Mouse (Mus musculus) retina, postnatal 7 days (tissue): ENCODE data around the gene Farsb.
A peak's percentile ranks its signal among the peaks of the same experiment; 100 is the strongest.

ENCODE experiments used
- DNase-seq: peaks from one replicate; pipeline ENCODE4 v3.0.0-alpha.2; 2012; ENCODE audit warnings: low read depth, low spot score

Gene Farsb

DNA sequence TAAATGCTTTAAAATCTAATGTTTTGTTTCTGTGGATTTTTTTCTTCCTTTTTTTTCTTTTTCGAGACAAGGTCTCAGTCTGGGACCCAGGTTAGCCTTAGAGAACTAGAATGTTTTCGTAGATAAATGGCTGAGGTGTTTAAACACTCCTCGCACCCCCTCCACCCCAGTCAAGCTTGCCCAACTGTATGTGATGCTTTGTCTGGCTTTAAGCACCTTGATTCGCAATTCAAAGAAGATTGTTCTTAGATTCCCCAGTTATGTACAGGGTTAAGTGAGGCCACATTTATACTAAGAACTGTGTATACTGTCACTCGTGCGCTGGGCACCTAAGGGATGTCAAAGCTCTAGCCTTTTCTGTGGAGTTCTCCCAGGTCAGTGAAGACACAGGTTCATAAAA lies 68.4 kb downstream of the Farsb start:
- no peak for DNase-seq

DNA sequence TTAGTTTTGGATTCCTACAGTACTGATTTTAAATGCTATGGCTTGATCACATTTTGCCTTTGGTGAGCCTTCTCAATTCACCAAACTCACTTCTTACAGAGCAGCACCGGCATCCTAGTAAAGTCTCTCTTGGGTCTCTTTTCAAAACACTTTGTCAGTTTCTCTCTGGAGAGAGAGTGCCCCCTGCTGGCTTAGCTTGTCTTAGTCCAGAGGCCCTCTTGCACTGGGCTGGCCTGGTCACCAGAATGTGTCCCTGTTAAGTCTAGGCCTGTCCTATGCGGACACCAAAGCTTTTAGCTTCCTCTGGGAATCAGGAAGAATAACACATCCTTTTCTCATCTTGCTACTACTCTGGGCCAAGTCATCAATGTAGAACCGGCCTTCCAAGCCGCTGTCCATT lies 69.1 kb downstream of the Farsb start:
- DNase-seq, result peak; percentile 58

DNA sequence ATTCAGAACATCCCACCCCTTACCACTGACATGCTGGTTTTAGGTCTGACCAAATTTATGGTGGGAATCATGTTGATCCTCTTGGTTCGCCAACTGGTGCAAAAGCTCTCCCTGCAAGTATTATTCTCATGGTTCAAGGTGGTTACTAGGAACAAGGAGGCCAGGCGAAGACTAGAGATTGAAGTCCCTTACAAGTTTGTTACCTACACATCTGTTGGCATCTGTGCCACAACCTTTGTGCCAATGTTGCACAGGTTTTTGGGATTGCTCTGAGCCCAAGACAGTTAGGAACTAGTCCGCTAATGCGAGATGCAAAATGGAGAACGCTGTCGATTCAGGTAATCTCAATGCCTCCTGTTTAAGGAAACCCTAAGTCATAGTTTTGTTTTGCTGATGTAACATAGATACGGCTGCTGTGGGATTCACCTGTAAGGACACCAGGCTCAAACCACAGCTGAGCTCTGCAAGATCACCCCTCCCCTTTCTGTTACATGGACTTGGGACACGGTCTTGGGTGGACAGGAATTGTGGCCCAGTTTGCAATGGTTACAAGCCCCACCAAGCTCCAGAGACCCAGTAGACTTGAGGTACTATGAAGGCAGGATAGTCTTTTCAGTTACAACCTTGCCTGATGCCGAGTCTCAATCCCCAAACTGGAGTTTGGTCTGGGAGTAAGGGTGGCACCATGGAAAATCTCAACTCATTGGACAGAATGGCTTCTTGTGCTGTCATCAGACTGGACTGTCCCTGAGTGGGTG lies 71.4 kb downstream of the Farsb start:
- no peak for DNase-seq

DNA sequence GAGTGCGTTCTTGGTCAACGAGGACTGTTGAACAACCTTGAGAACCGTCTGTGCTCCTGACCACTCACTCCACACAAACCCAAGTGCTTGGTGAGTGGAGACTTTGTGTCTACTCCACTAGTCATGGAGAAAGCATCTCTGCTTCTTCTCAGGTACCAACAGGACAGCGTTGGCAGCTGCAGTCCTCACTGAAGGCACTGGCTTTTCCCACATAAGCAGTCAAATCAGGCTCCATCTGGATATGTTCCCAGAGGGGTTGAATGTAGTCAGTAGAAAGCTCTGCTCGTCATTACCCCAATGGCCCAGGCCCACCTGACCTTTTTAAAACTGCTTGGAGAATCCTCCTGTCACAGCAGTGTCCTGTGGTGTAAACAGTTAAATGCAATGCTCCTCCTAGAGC lies 74.3 kb downstream of the Farsb start:
- DNase-seq, result no peak

DNA sequence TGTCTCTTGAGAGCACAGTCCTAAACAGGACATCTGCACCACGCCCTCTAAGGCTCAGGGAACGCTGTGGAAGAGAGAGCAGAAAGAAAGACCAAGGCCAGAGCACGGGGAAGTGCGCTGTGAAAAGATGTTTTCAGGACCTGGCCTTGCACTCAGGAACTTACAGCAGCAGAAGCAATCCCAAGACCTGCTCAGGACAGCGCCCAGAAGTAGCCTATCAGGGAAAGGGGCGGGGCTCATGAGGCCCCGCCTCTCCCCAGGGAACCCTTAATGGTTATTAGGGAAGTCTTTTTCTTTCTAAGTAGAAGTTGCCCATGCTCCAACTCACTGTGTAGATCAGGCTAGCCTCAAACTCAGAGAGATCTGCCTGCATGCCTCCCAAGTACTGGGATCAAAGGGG lies 76.0 kb downstream of the Farsb start:
- no peak for DNase-seq

DNA sequence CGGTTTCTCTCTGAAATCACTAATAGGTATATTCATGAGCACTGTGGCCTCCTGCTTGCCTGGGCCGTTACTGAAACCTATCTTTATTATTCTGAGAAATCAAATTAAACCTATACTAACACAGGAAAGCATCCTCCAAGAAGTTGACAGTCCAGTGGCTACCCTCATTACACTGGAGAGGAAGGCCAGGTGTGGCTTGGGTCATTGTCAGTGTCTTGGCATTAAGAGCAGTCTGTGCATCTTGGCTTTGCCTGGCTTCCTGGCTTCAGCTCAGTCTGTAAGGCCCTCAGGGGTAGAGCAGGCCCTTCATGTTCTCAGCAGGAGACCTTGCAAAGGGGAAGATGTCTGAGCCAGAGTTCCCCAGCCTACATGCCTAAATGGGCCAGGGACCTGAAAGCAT lies 79.3 kb downstream of the Farsb start:
- DNase-seq, result no peak

DNA sequence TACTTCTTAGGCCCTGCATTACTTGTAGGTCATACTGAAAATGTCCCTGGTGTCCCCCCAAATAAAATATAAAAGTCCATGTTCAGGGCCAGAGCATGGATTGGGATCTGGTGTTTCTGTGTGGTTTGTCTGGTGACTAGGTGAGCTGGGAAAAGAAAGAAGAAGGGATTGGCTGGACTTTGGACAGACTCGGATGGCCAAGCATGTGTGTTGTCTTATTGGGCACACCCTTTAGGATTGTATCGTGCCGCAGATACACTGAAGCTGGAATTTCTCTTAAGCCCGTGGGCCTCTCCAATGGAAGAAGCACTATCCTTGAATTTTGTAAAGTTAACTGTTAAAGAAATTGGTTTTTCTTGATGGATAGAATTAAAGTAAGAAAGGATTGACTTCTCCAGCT lies 87.3 kb downstream of the Farsb start:
- DNase-seq, result no peak

DNA sequence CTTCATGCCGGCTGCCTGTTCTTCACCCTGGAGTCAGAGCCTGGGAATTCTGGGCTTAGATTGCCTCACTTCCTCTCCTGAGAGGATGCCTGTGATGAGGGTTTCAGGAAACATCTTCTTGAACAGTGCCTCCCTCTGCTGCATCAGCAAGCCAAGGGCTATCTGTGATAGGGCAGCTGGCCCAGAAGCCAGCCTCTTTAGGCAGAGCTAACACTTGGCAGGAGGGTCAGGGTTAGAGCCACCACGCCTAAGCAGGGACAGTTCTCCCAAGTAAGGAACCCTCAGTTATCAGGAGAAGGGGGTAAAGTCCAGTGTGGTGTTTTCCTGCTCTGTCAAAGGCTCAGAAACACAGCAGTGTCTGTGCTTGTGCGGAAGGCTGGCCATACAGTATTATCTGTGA lies 88.9 kb downstream of the Farsb start:
- no peak for DNase-seq

DNA sequence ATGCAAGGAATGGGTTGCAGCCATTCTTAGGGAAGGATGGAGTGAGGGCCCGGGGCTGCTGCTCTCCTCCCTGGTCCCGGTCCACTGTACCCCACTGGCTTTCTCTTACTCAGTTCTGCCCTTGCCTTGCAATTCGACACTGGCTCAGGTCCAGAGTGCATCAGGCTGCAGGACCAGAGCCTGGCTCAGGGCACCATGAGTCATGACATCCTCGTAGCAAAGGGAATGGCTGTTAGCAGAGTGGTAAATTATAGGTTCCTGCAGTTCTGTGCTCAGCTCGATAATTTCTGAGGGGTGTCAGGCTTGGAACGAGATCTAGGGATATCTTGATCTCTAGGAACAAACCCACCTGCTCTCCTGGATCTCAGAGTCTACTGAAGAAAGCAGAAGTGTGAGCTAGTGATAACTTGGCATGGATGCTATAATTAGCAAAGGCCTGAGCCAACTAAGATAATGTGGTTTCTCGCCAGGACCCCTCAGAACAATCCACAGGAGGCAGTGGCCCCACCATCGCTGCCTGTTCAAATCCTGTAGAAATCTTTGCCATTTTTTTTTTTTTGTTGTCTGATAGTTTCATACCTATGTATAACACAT lies 92.3 kb downstream of the Farsb start:
- no peak for DNase-seq

DNA sequence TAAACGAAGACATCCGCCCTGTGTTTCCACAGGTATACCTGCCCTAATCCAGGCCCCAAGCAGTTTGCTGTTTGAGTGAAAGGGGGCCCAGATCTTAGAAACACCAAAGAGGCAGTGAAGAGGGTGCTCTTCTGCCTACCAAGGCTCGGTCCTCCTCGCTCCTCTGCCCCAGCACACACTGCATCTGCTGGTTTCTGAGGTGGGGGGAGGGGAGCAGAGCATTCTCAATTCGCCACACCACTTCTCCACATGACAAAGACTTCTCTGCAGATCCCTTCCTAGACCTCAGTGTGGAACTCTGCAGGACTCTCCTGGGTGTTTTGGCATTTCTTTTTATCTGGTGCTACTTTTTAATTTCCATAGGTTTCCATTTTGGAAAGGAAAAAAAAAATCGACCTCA lies 93.0 kb downstream of the Farsb start:
- DNase-seq, result no peak

DNA sequence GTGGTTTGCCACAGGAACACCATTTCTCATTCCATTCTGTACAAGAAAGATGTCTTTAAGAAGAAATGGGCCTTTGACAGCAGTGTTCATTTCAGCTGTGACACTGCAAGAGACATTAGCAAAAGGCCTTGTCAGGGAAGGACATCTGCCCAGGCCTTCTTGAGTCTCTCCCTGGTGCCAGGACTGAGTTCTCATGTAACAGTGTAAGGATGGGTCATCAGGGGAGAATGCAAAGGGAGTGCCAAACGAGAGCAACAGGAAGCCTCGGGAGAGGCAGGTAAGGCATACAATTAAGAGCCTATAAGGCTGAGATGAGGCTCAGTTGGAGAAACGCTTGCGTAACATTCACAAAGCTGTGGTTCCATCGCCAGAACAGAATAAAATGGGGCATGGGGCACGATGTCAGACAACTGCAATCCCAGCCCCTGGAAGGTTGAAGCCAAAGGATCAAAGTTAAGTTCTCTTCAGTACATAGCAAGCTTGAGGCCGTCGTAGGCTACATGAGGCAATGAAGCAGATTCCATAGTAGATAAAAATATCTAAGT lies 93.4 kb downstream of the Farsb start:
- DNase-seq, result no peak

DNA sequence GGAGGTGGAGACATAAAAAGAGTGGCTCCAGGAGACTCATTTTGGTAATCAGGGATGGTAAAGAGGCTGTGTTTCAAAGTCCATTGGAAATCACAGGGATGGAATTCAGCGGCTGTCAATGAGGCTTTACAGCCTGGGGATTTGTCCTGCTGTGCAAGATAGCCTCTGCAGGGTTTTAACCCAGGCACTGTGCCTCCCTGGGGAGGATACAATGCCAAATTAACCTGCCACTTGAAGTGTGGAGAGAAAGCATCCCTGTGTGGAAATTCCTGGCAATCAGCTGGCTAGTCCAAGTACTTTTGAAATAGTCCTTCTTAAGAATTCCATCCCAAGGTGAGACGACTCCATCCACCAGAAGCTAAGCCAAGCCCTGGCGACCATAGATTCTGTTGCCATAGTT lies 99.8 kb downstream of the Farsb start:
- no peak for DNase-seq

DNA sequence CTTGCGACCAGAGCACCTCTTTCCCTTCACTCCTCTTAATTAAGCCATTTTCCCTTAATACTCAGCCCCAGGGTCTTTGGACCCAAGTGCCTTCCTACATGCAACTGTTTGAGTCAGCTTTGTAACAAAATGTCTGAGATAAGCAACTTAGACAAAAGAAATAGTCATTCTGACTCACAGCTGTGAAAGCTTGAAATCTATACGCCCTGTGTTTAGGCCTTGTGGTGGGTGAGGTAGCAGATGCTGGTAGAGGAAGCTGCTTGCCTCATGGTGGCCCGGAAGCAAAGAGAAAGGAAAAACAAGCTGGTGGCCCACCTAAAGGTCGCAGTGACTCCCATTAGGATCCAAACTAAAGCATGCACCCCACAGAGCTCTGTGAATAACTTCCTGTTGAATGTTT lies 100.8 kb downstream of the Farsb start:
- DNase-seq, result no peak

DNA sequence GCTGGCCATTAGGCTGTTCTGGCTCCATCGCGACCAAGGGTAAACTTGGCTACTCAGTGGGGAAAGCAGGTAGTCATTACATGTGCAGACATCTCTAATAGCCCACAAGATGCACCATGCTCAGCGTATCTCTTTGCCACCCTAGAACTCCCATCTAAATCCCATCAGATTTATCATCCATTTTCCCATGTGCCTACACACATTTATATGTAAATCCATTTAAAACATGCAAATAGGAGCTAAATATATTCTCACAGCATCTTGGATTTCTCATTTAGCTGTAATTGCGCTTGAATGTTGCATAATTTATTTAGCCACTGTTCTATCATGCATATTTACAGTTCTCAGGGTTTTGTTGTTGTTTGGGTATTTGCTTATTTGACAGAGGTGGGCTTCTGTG lies 107.7 kb downstream of the Farsb start:
- DNase-seq, result no peak

DNA sequence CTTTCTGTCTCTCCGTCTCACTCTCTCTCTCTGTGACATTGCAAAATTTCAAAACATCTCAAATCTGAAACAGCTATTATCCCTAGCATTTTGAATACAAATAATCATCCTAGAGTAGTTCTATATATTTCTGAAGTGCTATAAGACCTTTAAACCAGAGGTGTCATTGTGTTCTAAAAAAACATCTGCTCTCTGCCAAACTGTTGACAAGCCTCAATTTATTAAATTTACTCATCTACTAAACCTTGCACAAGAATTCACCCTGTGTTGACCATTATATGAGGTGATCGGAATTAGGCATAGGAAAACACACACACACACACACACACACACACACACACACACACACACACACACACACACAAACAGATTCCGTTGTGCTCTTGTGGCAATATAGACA lies 113.6 kb downstream of the Farsb start:
- DNase-seq, result no peak

DNA sequence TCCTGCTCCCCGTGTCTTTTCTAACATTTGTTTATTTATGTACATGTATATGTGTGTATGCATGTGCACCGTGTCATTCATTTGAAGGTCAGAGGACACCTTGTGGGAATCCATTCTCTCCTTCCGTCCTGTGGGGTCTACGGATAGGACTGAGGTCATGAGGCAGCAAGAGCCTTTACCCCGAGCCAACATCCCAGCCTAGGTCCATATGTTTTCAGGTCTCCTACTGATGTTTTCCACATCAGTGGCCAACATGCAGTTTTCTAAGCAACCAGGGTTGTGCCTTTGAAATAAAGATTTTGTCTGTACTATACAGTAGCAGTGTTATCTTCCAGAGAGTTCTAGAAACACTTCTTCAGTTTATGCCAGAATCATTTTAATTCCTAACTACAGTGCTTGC lies 114.9 kb downstream of the Farsb start:
- no peak for DNase-seq

DNA sequence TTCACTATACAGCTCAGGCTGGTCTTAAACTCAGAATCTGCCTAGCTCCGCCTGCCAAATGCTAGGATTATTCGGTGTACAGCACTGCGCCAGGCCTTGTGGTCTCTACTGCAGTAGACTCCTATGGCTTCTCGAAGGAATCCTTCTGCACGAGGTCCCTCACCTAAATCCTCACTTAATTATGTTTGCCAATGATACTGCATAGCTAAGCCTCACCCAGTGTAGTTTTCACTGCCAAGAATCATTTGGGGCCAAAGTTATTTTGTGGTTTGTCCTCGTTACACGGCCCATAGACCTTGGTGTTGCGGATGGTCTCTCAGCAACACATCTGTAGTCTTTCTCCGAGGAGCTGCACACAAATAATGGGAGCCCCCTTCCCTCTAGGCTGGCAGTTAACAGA lies 116.4 kb downstream of the Farsb start:
- no peak for DNase-seq

DNA sequence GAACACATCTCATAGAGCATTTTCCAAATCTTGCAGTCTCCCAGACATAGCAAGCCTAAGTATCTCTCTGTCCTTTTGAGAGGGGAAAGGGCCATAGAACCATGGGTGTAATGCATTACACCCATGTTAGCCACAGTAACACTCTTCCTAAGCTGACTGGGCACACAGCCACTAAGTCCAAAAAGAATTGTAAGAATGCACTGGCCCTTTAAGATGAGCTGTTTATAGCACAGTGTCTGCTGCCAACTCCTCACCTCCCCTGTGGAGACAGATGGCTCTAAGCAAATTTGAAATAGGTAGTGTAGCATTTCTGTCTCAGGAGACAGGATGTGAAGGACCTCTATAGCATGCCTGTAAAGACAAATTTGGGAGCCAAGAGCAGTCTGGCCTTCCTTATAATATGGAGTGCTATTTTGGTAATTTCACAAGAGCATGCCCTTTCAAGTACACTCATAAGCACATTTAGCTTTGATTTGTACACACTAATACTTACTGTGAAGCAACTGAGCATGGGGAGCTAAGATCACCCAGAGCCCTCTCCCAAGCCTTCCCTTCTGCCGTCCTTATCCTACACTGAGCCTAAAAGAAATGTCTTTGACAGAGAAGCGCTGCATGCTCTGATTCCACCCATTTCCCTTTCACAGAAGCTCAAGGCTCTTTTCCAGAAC lies 117.0 kb downstream of the Farsb start:
- DNase-seq, result peak; percentile 31

DNA sequence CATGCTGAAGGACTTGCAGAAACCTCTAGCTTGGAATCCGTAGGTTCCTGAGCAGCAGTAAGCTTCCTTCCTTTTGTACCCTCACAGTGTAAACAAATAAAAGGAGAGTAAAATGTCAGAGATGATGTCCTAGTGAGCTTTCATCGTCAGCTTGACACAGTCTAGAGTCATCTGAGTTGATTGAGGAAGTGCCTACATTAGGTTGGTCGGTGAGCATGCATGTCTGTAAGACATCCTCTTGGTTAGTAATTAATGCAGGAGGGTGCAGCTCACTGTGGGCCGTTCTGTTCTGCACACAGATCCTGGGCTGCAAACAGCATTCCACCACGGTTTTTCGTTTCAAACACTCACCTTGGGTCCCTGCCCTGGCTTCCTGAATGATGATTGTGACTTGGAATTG lies 118.6 kb downstream of the Farsb start:
- no peak for DNase-seq
